Mouse (Mus musculus): ENCODE results near the gene Slc22a15. TPM values are rescaled to one million over a fixed set of nuclear protein-coding genes. Genes with fewer than 3 reads are reported as not detected.

The Slc22a15 gene
- polyA plus RNA-seq, 1 experiment from 2014 or later, result 5.7 TPM

DNA sequence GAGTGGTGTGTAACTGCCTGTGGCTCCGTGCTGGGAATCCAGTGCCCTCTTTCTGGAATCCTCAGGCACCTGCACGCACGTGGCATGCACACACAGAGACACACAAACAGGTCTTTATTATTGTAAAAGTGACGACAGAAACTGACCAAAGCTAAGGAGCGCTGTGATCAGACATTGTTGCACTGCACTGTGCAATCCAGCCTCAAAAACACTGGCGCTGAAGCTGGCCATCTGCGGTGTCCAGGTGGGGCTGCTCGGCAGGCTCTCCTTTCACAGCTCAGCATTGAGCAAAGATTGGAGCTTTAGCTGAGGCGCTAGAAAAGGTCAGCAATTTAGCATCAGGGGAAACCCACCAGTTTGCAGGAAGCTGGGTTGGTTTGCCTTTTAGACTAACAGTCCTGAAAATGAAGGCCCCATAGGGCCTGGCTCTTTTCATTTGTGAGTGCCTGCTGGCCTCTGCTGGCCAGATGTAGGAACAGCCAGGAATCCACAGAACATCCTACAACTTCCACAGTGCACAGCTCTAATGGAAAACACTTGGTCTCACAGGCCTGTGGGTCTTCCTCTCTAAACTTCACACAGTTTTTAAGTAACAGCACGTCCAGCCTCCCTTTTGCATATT is 111.8 kb downstream of the Slc22a15 start:
- Histone ChIP-seq H3K4me2 (ENCODE audit: low read depth, low read length) (no peak overlapping the region), H3K9ac (ENCODE audit: low read depth, low read length) (no peak overlapping the region), H3K9me3 (ENCODE audit: control insufficient read depth, low read length) (no peaks in the 10 kb centered on the region), H3K36me3 (ENCODE audit: control insufficient read depth, insufficient read depth, low read length) (no peaks in the 10 kb centered on the region), H3K27ac (ENCODE audit: low read length) (no peak overlapping the region), H3K4me3 (ENCODE audit: low read length) (no peak overlapping the region), H3K27me3 (replicated peaks; ENCODE audit: control insufficient read depth, insufficient read depth, low read length) (no peaks in the 10 kb centered on the region), H3K4me1 (ENCODE audit: control insufficient read depth, insufficient read depth, low read length) (no peaks in the 10 kb centered on the region)
- 58% methylated on average over 10 of the region's 10 CpGs for WGBS
- peak; percentile 85 for ATAC-seq

DNA sequence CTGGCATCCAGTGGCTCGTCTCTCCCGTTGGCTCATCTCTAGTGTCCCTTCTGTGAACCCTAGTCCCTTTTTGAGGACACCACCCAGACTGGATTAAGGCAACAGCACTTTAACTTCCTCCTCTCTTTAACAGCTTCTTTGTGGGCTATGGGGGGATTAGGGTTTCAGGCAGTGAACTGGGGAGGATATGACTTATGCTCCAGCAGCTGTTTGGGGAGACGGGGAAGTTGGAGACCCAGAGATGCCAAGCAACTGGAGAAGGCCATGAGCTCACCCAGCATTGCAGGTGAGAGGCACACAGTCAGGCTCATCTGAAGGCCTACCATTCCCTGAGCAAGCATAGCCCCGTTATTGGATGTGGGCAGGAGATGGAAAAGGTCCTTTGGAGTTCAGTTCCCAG is 112.3 kb downstream of the Slc22a15 start:
- ATAC-seq, result no peak
- no peaks in the 10 kb centered on the region for H3K4me1 ChIP-seq (ENCODE audit: control insufficient read depth, insufficient read depth, low read length)
- H3K4me3 ChIP-seq (ENCODE audit: low read length), result no peak overlapping the region
- H3K27ac ChIP-seq (ENCODE audit: low read length), result no peak overlapping the region
- H3K36me3 ChIP-seq (ENCODE audit: control insufficient read depth, insufficient read depth, low read length), result no peaks in the 10 kb centered on the region
- H3K9ac ChIP-seq (ENCODE audit: low read depth, low read length), result no peak overlapping the region
- H3K4me2 ChIP-seq (ENCODE audit: low read depth, low read length), result no peak overlapping the region
- 58% methylated on average over 4 of the region's 4 CpGs for WGBS
- no peaks in the 10 kb centered on the region for H3K27me3 ChIP-seq (replicated peaks; ENCODE audit: control insufficient read depth, insufficient read depth, low read length)
- H3K9me3 ChIP-seq (ENCODE audit: control insufficient read depth, low read length), result no peaks in the 10 kb centered on the region

DNA sequence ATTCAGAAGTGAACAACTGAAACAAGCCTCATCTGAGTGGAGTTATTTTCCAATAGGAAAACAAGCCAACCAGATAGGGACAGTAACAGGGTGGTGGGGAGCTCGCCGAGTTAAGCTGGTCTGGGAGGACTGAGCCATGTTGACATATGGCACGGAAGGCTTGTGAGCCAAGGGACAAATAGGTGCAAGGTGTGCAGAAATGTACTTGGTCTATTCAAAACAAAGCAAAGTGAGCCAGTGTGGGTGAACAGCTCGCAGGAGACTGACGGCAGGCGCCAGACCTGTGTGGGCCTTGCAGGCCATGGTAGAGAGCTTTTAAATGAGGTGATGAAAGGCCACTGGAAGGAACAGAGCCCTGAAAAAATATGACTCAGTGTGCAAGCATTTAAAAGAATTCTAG is 116.6 kb downstream of the Slc22a15 start:
- Histone ChIP-seq H3K4me3 (ENCODE audit: low read length) (no peak overlapping the region), H3K4me2 (ENCODE audit: low read depth, low read length) (no peak overlapping the region), H3K36me3 (ENCODE audit: control insufficient read depth, insufficient read depth, low read length) (no peaks in the 10 kb centered on the region), H3K27ac (ENCODE audit: low read length) (no peak overlapping the region), H3K9me3 (ENCODE audit: control insufficient read depth, low read length) (no peaks in the 10 kb centered on the region), H3K9ac (ENCODE audit: low read depth, low read length) (no peak overlapping the region), H3K4me1 (ENCODE audit: control insufficient read depth, insufficient read depth, low read length) (peaks cover 14% of the 10 kb centered on the region), H3K27me3 (replicated peaks; ENCODE audit: control insufficient read depth, insufficient read depth, low read length) (no peaks in the 10 kb centered on the region)
- 90% methylated on average over 6 of the region's 6 CpGs for WGBS
- no peak for ATAC-seq

DNA sequence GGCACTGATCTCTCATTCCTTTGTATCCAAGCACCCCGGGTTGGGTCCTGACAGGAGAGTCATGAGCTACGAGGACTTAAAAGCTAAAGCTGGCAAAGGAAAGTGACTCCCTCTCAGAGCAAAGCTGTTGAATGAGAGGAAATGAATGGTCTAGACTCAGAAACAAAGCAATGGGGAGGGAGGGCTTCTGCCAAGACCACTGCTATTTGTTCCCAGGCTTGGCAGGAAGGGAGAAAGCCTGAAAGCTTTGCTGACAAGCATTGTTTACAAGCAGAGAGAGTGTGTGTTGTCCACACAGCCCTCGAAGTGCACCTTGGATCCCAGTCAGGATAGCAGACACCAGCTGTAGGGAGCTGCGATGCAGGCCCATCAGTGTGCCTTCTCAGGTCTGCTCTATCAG is 117.3 kb downstream of the Slc22a15 start:
- no peak overlapping the region for H3K9ac ChIP-seq (ENCODE audit: low read depth, low read length)
- H3K4me2 ChIP-seq (ENCODE audit: low read depth, low read length), result no peak overlapping the region
- H3K9me3 ChIP-seq (ENCODE audit: control insufficient read depth, low read length), result no peaks in the 10 kb centered on the region
- H3K4me1 ChIP-seq (ENCODE audit: control insufficient read depth, insufficient read depth, low read length), result peaks cover 14% of the 10 kb centered on the region
- no peak overlapping the region for H3K27ac ChIP-seq (ENCODE audit: low read length)
- no peak overlapping the region for H3K4me3 ChIP-seq (ENCODE audit: low read length)
- no peak for ATAC-seq
- H3K36me3 ChIP-seq (ENCODE audit: control insufficient read depth, insufficient read depth, low read length), result no peaks in the 10 kb centered on the region
- WGBS, result 45% methylated on average over 4 of the region's 4 CpGs
- H3K27me3 ChIP-seq (replicated peaks; ENCODE audit: control insufficient read depth, insufficient read depth, low read length), result no peaks in the 10 kb centered on the region

DNA sequence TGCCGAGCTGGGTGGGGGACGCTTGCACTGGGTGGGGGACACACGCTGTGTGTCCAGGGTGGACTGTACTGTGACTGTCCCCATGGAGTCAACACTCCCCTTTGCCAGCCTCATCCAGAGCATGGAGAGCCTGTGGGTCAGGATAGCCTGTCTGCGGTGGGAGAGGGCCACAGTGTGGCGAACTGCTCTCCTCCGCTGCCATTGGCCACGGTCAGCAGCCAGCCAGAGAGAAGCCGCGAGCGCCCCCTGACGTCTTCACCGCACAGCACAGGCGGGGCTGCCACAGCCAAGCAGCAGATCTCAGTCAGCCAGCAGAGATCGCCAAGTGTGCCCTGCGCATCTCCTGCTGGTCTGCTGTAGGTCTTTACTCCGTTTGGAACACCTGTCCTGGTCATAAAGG is 118.1 kb downstream of the Slc22a15 start:
- Histone ChIP-seq H3K27me3 (replicated peaks; ENCODE audit: control insufficient read depth, insufficient read depth, low read length) (no peaks in the 10 kb centered on the region), H3K27ac (ENCODE audit: low read length) (peak overlapping the region; percentile 80), H3K4me3 (ENCODE audit: low read length) (no peak overlapping the region; the same call in 1 of the 2 replicates), H3K36me3 (ENCODE audit: control insufficient read depth, insufficient read depth, low read length) (no peaks in the 10 kb centered on the region), H3K4me2 (ENCODE audit: low read depth, low read length) (peak overlapping the region; percentile 54), H3K9ac (ENCODE audit: low read depth, low read length) (peak overlapping the region; percentile 63), H3K4me1 (ENCODE audit: control insufficient read depth, insufficient read depth, low read length) (peaks cover 20% of the 10 kb centered on the region), H3K9me3 (ENCODE audit: control insufficient read depth, low read length) (no peaks in the 10 kb centered on the region)
- WGBS, result 9% methylated on average over 16 of the region's 16 CpGs
- ATAC-seq, result peak; percentile 83

Other genes with a start within 250 kb of the Slc22a15 start
- 5.3 and 6.1 TPM in 2 replicates for gene Mab21l3, start 75.5 kb downstream of the Slc22a15 start, polyA plus RNA-seq (2015; fragmentation: Nextera tagmentation; extraction: Ambion mirVana)
- gene Nhlh2, start 85.6 kb upstream of the Slc22a15 start, polyA plus RNA-seq (2015; fragmentation: Nextera tagmentation; extraction: Ambion mirVana), result 0.09 TPM in 1 of 2 replicates, not detected in the other
- gene Casq2, start 162.0 kb upstream of the Slc22a15 start, polyA plus RNA-seq (2015; fragmentation: Nextera tagmentation; extraction: Ambion mirVana), result 2.1 and 2.2 TPM in 2 replicates

All from intestine, embryonic 16.5 days (tissue).